Mouse (Mus musculus) kidney, postnatal 10 days (tissue): Measurements from ENCODE around the gene Pfkl.
"Not testable (repeated sequence)": the region's sequence is repeated elsewhere in the genome, so short reads cannot be mapped to it uniquely, and the experiment has no call there.

Source experiments
- DNase-seq: peaks from one replicate; pipeline ENCODE4 v3.0.0; 2021; ENCODE audit warnings: mixed read lengths

Gene Pfkl

GRCm38 (mm10) chr10:78011116-78011515 lies 1.2 kb upstream of the Pfkl start:
- not testable (repeated sequence) for DNase-seq

GRCm38 (mm10) chr10:78010335-78010734 lies 452 bp upstream of the Pfkl start:
- DNase-seq: no peak

- DNase-seq: peak; percentile 99
Measured at GRCm38 (mm10) chr10:78009184-78009944, 519 bp downstream of the Pfkl start.

- no peak for DNase-seq
Measured at GRCm38 (mm10) chr10:78008169-78008568, 1.7 kb downstream of the Pfkl start.

GRCm38 (mm10) chr10:78007203-78007602 lies 2.7 kb downstream of the Pfkl start:
- no peak for DNase-seq

- no peak for DNase-seq
Measured at GRCm38 (mm10) chr10:78005791-78006438, 4.0 kb downstream of the Pfkl start.

- no peak for DNase-seq
Measured at GRCm38 (mm10) chr10:78004479-78005100, 5.3 kb downstream of the Pfkl start.

GRCm38 (mm10) chr10:78002316-78002715 lies 7.6 kb downstream of the Pfkl start:
- no peak for DNase-seq

GRCm38 (mm10) chr10:78001796-78002195 lies 8.1 kb downstream of the Pfkl start:
- DNase-seq: no peak

GRCm38 (mm10) chr10:78000200-78000599 lies 9.7 kb downstream of the Pfkl start:
- DNase-seq: no peak

GRCm38 (mm10) chr10:77995639-77996038 lies 14.2 kb downstream of the Pfkl start:
- no peak for DNase-seq

- DNase-seq: no peak
Measured at GRCm38 (mm10) chr10:77985775-77986174, 24.1 kb downstream of the Pfkl start.

GRCm38 (mm10) chr10:77984660-77985059 lies 25.2 kb downstream of the Pfkl start:
- peak; percentile 86 for DNase-seq

- DNase-seq: peak; percentile 100
Measured at GRCm38 (mm10) chr10:77978351-77979350, 31.2 kb downstream of the Pfkl start, which contains the start of gene 1810043G02Rik. Gene 1810043G02Rik (plus strand): TSS chr10:77978524.

GRCm38 (mm10) chr10:77976458-77977150 lies 33.3 kb downstream of the Pfkl start:
- DNase-seq: peak; percentile 46

- no peak for DNase-seq
Measured at GRCm38 (mm10) chr10:77975653-77976052, 34.2 kb downstream of the Pfkl start.

GRCm38 (mm10) chr10:77974811-77975210 lies 35.1 kb downstream of the Pfkl start:
- no peak for DNase-seq

- DNase-seq: no peak
Measured at GRCm38 (mm10) chr10:77974323-77974722, 35.6 kb downstream of the Pfkl start.

GRCm38 (mm10) chr10:77971709-77972553 lies 38.0 kb downstream of the Pfkl start:
- peak; percentile 40 for DNase-seq

GRCm38 (mm10) chr10:77971191-77971590 lies 38.7 kb downstream of the Pfkl start:
- DNase-seq: no peak

GRCm38 (mm10) chr10:77970481-77970880 lies 39.4 kb downstream of the Pfkl start, which contains the start of gene Trpm2:
Gene Trpm2 (minus strand): TSS chr10:77970563.
- DNase-seq: no peak
